ENCODE assay signal across 16 mouse cellular contexts in genomic region chr7:27476098-27476635, GRCm38 (mm10). TPM values are rescaled to one million over a fixed set of nuclear protein-coding genes. Genes with fewer than 3 reads are reported as not detected.
DNase-seq lines count a peak whose midpoint lies in the region; ATAC-seq and TF ChIP-seq lines count a peak whose summit lies in the region.
"Had no signal": no experiment of that assay in that cellular context is flagged by ENCODE, and none has a peak within 500 bp of the region (broad histone marks: within the 10 kb centered on the region; RNA-seq: fewer than 3 reads in every experiment).

No protein-coding gene starts in this region.

- H3K4me1 ChIP-seq in kidney, adult 2 months (ENCODE audit: control insufficient read depth, insufficient read depth, low read length): peaks cover 30% of the 10 kb centered on the region
- peaks cover 55% of the 10 kb centered on the region for H3K4me1 ChIP-seq in liver, embryonic 16.5 days (ENCODE audit: control insufficient read depth, low read depth, low read length)

- H3K4me2 ChIP-seq in liver, embryonic 16.5 days (ENCODE audit: low read depth, low read length): peak overlapping the region; percentile 78
- H3K4me2 ChIP-seq: forebrain, embryonic 12.5 days had no signal

- no peak for ATAC-seq in liver, embryonic 16.5 days (ENCODE audit: low read depth)
- ATAC-seq: hindbrain, postnatal 0 days; midbrain, embryonic 16.5 days had no signal

- H3K9me3 ChIP-seq in liver, embryonic 16.5 days (replicated peaks; ENCODE audit: control insufficient read depth, low read length): no peaks in the 10 kb centered on the region
- H3K9me3 ChIP-seq: forebrain, embryonic 12.5 days; neural tube, embryonic 15.5 days had no signal

- no peak overlapping the region for H3K9ac ChIP-seq in liver, embryonic 16.5 days (ENCODE audit: low read depth, low read length)
- H3K9ac ChIP-seq: forebrain, embryonic 12.5 days; lung, embryonic 14.5 days; neural tube, embryonic 15.5 days had no signal

- TF ChIP-seq POLR2A in kidney, adult 2 months (IDR thresholded peaks at IDR 0.05; ENCODE audit: low read depth, low read length): no peak

- no peaks in the 10 kb centered on the region for H3K27me3 ChIP-seq in kidney, adult 2 months (replicated peaks; ENCODE audit: control insufficient read depth, insufficient read depth, low read length)
- H3K27me3 ChIP-seq in liver, embryonic 16.5 days (ENCODE audit: control insufficient read depth, insufficient read depth, low read depth, low read length): no peaks in the 10 kb centered on the region
- H3K27me3 ChIP-seq: neural tube, embryonic 15.5 days had no signal

- WGBS in kidney, adult 2 months: 66% methylated on average over 14 of the region's 14 CpGs
- 88% methylated on average over 14 of the region's 14 CpGs for WGBS in liver, embryonic 16.5 days (ENCODE audit: insufficient replicate concordance)

- no peaks in the 10 kb centered on the region for H3K36me3 ChIP-seq in kidney, adult 2 months (ENCODE audit: control insufficient read depth, insufficient read depth, low read length)
- H3K36me3 ChIP-seq in liver, embryonic 16.5 days (ENCODE audit: control insufficient read depth, insufficient read depth): peaks cover 24% of the 10 kb centered on the region

- DNase-seq in cerebellum, adult 11-12 months: peak; percentile 63
- DNase-seq in cerebellum, postnatal 36 days: no peak
- DNase-seq in heart, postnatal 4 days: peak; percentile 36
- no peak for DNase-seq in heart, adult 9 months (ENCODE audit: low spot score in 2 of 2)
- peak; percentile 81 for DNase-seq in kidney, adult 2 months
- DNase-seq in left cerebral cortex, adult 18-20 months (ENCODE audit: low spot score in 2 of 2): no peak
- no peak for DNase-seq in embryo, embryonic 10.5 days (ENCODE audit: low spot score)
- DNase-seq: lung, embryonic 14.5 days; right cerebral cortex, postnatal 4 days had no signal

- TF ChIP-seq CTCF in kidney, adult 2 months (conservative IDR thresholded peaks at IDR 0.05; ENCODE audit: insufficient read depth, insufficient read length, low read depth, low read length): no peak

- H3K27ac ChIP-seq in kidney, adult 2 months (ENCODE audit: insufficient read depth, low read depth, low read length): 0 out of 2 replicates have a peak overlapping the region, but pooled peaks have one; percentile 14
- peak overlapping the region; percentile 99 for H3K27ac ChIP-seq in liver, embryonic 16.5 days (ENCODE audit: low read length)
- H3K27ac ChIP-seq: forebrain, embryonic 12.5 days; hindbrain, postnatal 0 days; left cerebral cortex, adult 2 months; neural tube, embryonic 15.5 days had no signal

- H3K4me3 ChIP-seq in kidney, adult 2 months (ENCODE audit: insufficient read depth, low read depth, low read length): no peak overlapping the region
- no peak overlapping the region; the same call in 1 of the 2 replicates for H3K4me3 ChIP-seq in liver, embryonic 16.5 days (ENCODE audit: low read depth, low read length)
- H3K4me3 ChIP-seq: forebrain, embryonic 12.5 days; left cerebral cortex, adult 2 months; neural tube, embryonic 15.5 days had no signal

RNA-seq across cellular contexts. Expression of gene Sertad3, which starts 2.6 kb away (rescaled TPM):
- 10 to 100 TPM in 1 of 2 experiments, 1 to 10 TPM in 1; 7.4 to 10.1 TPM for total RNA-seq in heart, postnatal 4 days (2021)
- polyA plus RNA-seq in kidney, adult 2 months (2012; rRNA removed): 9.0 and 12.8 TPM in 2 replicates
- 35.5 and 37.6 TPM in 2 replicates for polyA plus RNA-seq in liver, embryonic 16.5 days (2015; fragmentation: Nextera tagmentation; extraction: Ambion mirVana)
- 1 to 10 TPM; 3.5 to 3.9 TPM for total RNA-seq in left cerebral cortex, adult 18-20 months (2021)

RNA-seq across cellular contexts. Expression of gene Sertad1, which starts 10.5 kb away (rescaled TPM):
- total RNA-seq in heart, postnatal 4 days (2021): 10 to 100 TPM; 14.4 to 15.5 TPM
- polyA plus RNA-seq in kidney, adult 2 months (2012; rRNA removed): 19.4 and 23.7 TPM in 2 replicates
- polyA plus RNA-seq in liver, embryonic 16.5 days (2015; fragmentation: Nextera tagmentation; extraction: Ambion mirVana): 29.2 and 31.6 TPM in 2 replicates
- 10 to 100 TPM; 15.3 to 26.9 TPM for total RNA-seq in left cerebral cortex, adult 18-20 months (2021)

RNA-seq across cellular contexts. Expression of gene Prx, which starts 23.0 kb away (rescaled TPM):
- total RNA-seq in heart, postnatal 4 days (2021): 1 to 10 TPM; 4.1 to 5.9 TPM
- 1.2 and 1.5 TPM in 2 replicates for polyA plus RNA-seq in kidney, adult 2 months (2012; rRNA removed)
- 0.74 and 0.81 TPM in 2 replicates for polyA plus RNA-seq in liver, embryonic 16.5 days (2015; fragmentation: Nextera tagmentation; extraction: Ambion mirVana)
- under 1 TPM; 0.23 to 0.33 TPM for total RNA-seq in left cerebral cortex, adult 18-20 months (2021)

RNA-seq across cellular contexts. Expression of gene Blvrb, which starts 28.4 kb away (rescaled TPM):
- 10 to 100 TPM; 36.3 to 44.5 TPM for total RNA-seq in heart, postnatal 4 days (2021)
- polyA plus RNA-seq in kidney, adult 2 months (2012; rRNA removed): 47.1 and 47.8 TPM in 2 replicates
- polyA plus RNA-seq in liver, embryonic 16.5 days (2015; fragmentation: Nextera tagmentation; extraction: Ambion mirVana): 853 and 865 TPM in 2 replicates
- 10 to 100 TPM; 20.8 to 21.3 TPM for total RNA-seq in left cerebral cortex, adult 18-20 months (2021)

RNA-seq across cellular contexts. Expression of gene Sptbn4, which starts 28.7 kb away (rescaled TPM):
- under 1 TPM; 0.32 to 0.50 TPM for total RNA-seq in heart, postnatal 4 days (2021)
- polyA plus RNA-seq in kidney, adult 2 months (2012; rRNA removed): 0.09 and 0.12 TPM in 2 replicates
- polyA plus RNA-seq in liver, embryonic 16.5 days (2015; fragmentation: Nextera tagmentation; extraction: Ambion mirVana): 0.02 and 0.06 TPM in 2 replicates
- total RNA-seq in left cerebral cortex, adult 18-20 months (2021): 100 to 1,000 TPM; 139 to 142 TPM
- total RNA-seq: gastrocnemius, adult 8-10 months had no signal

Comparison
In these comparisons a context has a peak if more than half of its experiments do, and no peak if none do; other contexts are left out.
1. DNase-seq: peak in cerebellum, adult 11-12 months (single experiment), heart, postnatal 4 days (single experiment) and kidney, adult 2 months (single experiment); none in cerebellum, postnatal 36 days (0 of 2), heart, adult 9 months (0 of 2), left cerebral cortex, adult 18-20 months (0 of 2) and embryo, embryonic 10.5 days (single experiment).